Mouse (Mus musculus): Measurements from ENCODE around the gene Kctd15. TPM values are rescaled to one million over a fixed set of nuclear protein-coding genes. Genes with fewer than 3 reads are reported as not detected.

The Kctd15 gene
- polyA plus RNA-seq, 1 experiment from 2014 or later = 18.5 TPM

- no peaks in the 10 kb centered on the region for H3K9me3 ChIP-seq (replicated peaks; ENCODE audit: control insufficient read depth, low read length)
- 78% methylated on average over 11 of the region's 11 CpGs for WGBS
- H3K9ac ChIP-seq (ENCODE audit: low read length) = no peak overlapping the region
- no peaks in the 10 kb centered on the region for H3K27me3 ChIP-seq (ENCODE audit: control insufficient read depth, insufficient read depth, low read length)
- H3K27ac ChIP-seq (ENCODE audit: low read length) = no peak overlapping the region
- no peak overlapping the region for H3K4me3 ChIP-seq (replicated peaks; ENCODE audit: low read length)
- H3K36me3 ChIP-seq (ENCODE audit: control insufficient read depth, insufficient read depth, low read length) = no peaks in the 10 kb centered on the region
- no peak for ATAC-seq (ENCODE audit: insufficient read depth, low FRiP score)
- no peak overlapping the region for H3K4me2 ChIP-seq (ENCODE audit: low read depth, low read length)
- H3K4me1 ChIP-seq (ENCODE audit: control insufficient read depth, insufficient read depth, low read length) = no peaks in the 10 kb centered on the region
These were observed 38.2 kb downstream of the Kctd15 start for GRCm38 (mm10) chr7:34618141-34618890.

GRCm38 (mm10) chr7:34616275-34616674, 40.3 kb downstream of the Kctd15 start:
- Histone ChIP-seq H3K4me2 (ENCODE audit: low read depth, low read length) (no peak overlapping the region), H3K9me3 (replicated peaks; ENCODE audit: control insufficient read depth, low read length) (no peaks in the 10 kb centered on the region), H3K4me1 (ENCODE audit: control insufficient read depth, insufficient read depth, low read length) (no peaks in the 10 kb centered on the region), H3K4me3 (replicated peaks; ENCODE audit: low read length) (no peak overlapping the region), H3K27me3 (ENCODE audit: control insufficient read depth, insufficient read depth, low read length) (no peaks in the 10 kb centered on the region), H3K36me3 (ENCODE audit: control insufficient read depth, insufficient read depth, low read length) (no peaks in the 10 kb centered on the region), H3K9ac (ENCODE audit: low read length) (no peak overlapping the region), H3K27ac (ENCODE audit: low read length) (no peak overlapping the region)
- no peak for ATAC-seq (ENCODE audit: insufficient read depth, low FRiP score)
- WGBS = 92% methylated on average over 2 of the region's 2 CpGs

- WGBS = 72% methylated on average over 6 of the region's 6 CpGs
- Histone ChIP-seq H3K4me2 (ENCODE audit: low read depth, low read length) (no peak overlapping the region), H3K27me3 (ENCODE audit: control insufficient read depth, insufficient read depth, low read length) (no peaks in the 10 kb centered on the region), H3K36me3 (ENCODE audit: control insufficient read depth, insufficient read depth, low read length) (no peaks in the 10 kb centered on the region), H3K4me3 (replicated peaks; ENCODE audit: low read length) (no peak overlapping the region), H3K4me1 (ENCODE audit: control insufficient read depth, insufficient read depth, low read length) (peaks cover 5% of the 10 kb centered on the region; the same call in 1 of the 2 replicates), H3K9ac (ENCODE audit: low read length) (no peak overlapping the region), H3K27ac (ENCODE audit: low read length) (no peak overlapping the region), H3K9me3 (replicated peaks; ENCODE audit: control insufficient read depth, low read length) (no peaks in the 10 kb centered on the region)
- no peak for ATAC-seq (ENCODE audit: insufficient read depth, low FRiP score)
These were observed 46.1 kb downstream of the Kctd15 start for GRCm38 (mm10) chr7:34610445-34610844.

- ATAC-seq (ENCODE audit: insufficient read depth, low FRiP score) = no peak
- H3K4me2 ChIP-seq (ENCODE audit: low read depth, low read length) = no peak overlapping the region
- H3K27me3 ChIP-seq (ENCODE audit: control insufficient read depth, insufficient read depth, low read length) = no peaks in the 10 kb centered on the region
- no peak overlapping the region for H3K4me3 ChIP-seq (replicated peaks; ENCODE audit: low read length)
- 74% methylated on average over 5 of the region's 5 CpGs for WGBS
- H3K36me3 ChIP-seq (ENCODE audit: control insufficient read depth, insufficient read depth, low read length) = no peaks in the 10 kb centered on the region
- no peak overlapping the region for H3K27ac ChIP-seq (ENCODE audit: low read length)
- H3K9me3 ChIP-seq (replicated peaks; ENCODE audit: control insufficient read depth, low read length) = no peaks in the 10 kb centered on the region
- no peak overlapping the region for H3K9ac ChIP-seq (ENCODE audit: low read length)
- H3K4me1 ChIP-seq (ENCODE audit: control insufficient read depth, insufficient read depth, low read length) = peaks cover 5% of the 10 kb centered on the region; the same call in 1 of the 2 replicates
These were observed 49.1 kb downstream of the Kctd15 start for GRCm38 (mm10) chr7:34607334-34607970.

DNA sequence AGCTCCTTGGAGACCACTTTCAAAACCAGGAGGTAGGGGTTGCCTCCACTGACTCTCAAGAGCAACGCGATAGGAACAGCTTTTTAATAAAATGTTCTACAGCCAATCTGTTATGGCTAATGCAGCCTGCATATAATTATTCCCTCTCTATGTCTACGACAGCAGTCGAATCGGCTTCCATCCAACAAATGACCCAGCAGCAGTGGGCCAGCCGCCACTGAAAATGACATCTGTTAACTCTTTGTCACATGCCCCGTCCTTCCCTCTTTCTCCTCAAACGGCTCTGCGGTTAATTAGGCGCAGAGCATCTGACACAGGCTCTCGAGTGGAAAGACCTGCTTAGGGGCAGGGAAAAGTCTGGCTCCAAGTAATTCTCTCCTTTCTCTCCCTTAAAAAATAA, 49.8 kb downstream of the Kctd15 start:
- no peak overlapping the region for H3K4me3 ChIP-seq (replicated peaks; ENCODE audit: low read length)
- H3K4me1 ChIP-seq (ENCODE audit: control insufficient read depth, insufficient read depth, low read length) = peaks cover 5% of the 10 kb centered on the region; the same call in 1 of the 2 replicates
- no peak overlapping the region for H3K9ac ChIP-seq (ENCODE audit: low read length)
- no peak for ATAC-seq (ENCODE audit: insufficient read depth, low FRiP score)
- H3K27ac ChIP-seq (ENCODE audit: low read length) = no peak overlapping the region
- H3K9me3 ChIP-seq (replicated peaks; ENCODE audit: control insufficient read depth, low read length) = no peaks in the 10 kb centered on the region
- no peaks in the 10 kb centered on the region for H3K36me3 ChIP-seq (ENCODE audit: control insufficient read depth, insufficient read depth, low read length)
- no peaks in the 10 kb centered on the region for H3K27me3 ChIP-seq (ENCODE audit: control insufficient read depth, insufficient read depth, low read length)
- H3K4me2 ChIP-seq (ENCODE audit: low read depth, low read length) = no peak overlapping the region
- WGBS = 31% methylated on average over 11 of the region's 11 CpGs

- ATAC-seq (ENCODE audit: insufficient read depth, low FRiP score) = no peak
- H3K9ac ChIP-seq (ENCODE audit: low read length) = 0 out of 2 replicates have a peak overlapping the region, but pooled peaks have one; percentile 31
- H3K27ac ChIP-seq (ENCODE audit: low read length) = no peak overlapping the region
- peaks cover 5% of the 10 kb centered on the region; the same call in 1 of the 2 replicates for H3K4me1 ChIP-seq (ENCODE audit: control insufficient read depth, insufficient read depth, low read length)
- no peaks in the 10 kb centered on the region for H3K27me3 ChIP-seq (ENCODE audit: control insufficient read depth, insufficient read depth, low read length)
- H3K4me2 ChIP-seq (ENCODE audit: low read depth, low read length) = no peak overlapping the region
- no peak overlapping the region for H3K4me3 ChIP-seq (replicated peaks; ENCODE audit: low read length)
- no peaks in the 10 kb centered on the region for H3K36me3 ChIP-seq (ENCODE audit: control insufficient read depth, insufficient read depth, low read length)
- WGBS = 35% methylated on average over 15 of the region's 15 CpGs
- no peaks in the 10 kb centered on the region for H3K9me3 ChIP-seq (replicated peaks; ENCODE audit: control insufficient read depth, low read length)
These were observed 50.5 kb downstream of the Kctd15 start for GRCm38 (mm10) chr7:34606051-34606450.

DNA sequence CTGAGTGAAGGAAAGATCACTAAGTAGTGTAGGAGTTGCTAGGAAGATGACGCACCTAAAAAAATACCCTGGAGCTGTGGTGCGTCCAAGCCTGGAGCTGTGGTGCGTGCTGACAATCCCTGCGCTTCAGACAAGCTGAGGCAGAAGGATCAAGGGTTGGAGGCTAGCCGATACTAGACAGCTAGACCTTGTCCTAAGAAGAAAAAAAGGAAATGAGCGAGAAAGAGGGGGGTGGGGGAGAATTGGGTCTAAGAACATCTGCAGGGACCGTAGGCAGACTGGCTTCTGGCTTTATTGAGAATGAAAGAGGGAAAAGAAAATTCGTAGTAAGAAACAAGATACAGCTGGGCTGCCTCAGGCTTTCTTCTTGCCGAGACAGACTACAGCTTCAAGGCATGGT, 58.0 kb downstream of the Kctd15 start:
- Histone ChIP-seq H3K36me3 (ENCODE audit: control insufficient read depth, insufficient read depth, low read length) (no peaks in the 10 kb centered on the region), H3K4me3 (replicated peaks; ENCODE audit: low read length) (no peak overlapping the region), H3K27me3 (ENCODE audit: control insufficient read depth, insufficient read depth, low read length) (no peaks in the 10 kb centered on the region), H3K4me1 (ENCODE audit: control insufficient read depth, insufficient read depth, low read length) (peaks cover 5% of the 10 kb centered on the region; the same call in 1 of the 2 replicates), H3K9me3 (replicated peaks; ENCODE audit: control insufficient read depth, low read length) (no peaks in the 10 kb centered on the region), H3K27ac (ENCODE audit: low read length) (no peak overlapping the region), H3K4me2 (ENCODE audit: low read depth, low read length) (no peak overlapping the region), H3K9ac (ENCODE audit: low read length) (no peak overlapping the region)
- 43% methylated on average over 9 of the region's 9 CpGs for WGBS
- ATAC-seq (ENCODE audit: insufficient read depth, low FRiP score) = peak; percentile 13; the same call in 1 of the 2 replicates

- Histone ChIP-seq H3K4me3 (replicated peaks; ENCODE audit: low read length) (no peak overlapping the region), H3K4me1 (ENCODE audit: control insufficient read depth, insufficient read depth, low read length) (peaks cover 5% of the 10 kb centered on the region; the same call in 1 of the 2 replicates), H3K9ac (ENCODE audit: low read length) (no peak overlapping the region), H3K27me3 (ENCODE audit: control insufficient read depth, insufficient read depth, low read length) (no peaks in the 10 kb centered on the region), H3K36me3 (ENCODE audit: control insufficient read depth, insufficient read depth, low read length) (no peaks in the 10 kb centered on the region), H3K4me2 (ENCODE audit: low read depth, low read length) (no peak overlapping the region), H3K9me3 (replicated peaks; ENCODE audit: control insufficient read depth, low read length) (no peaks in the 10 kb centered on the region), H3K27ac (ENCODE audit: low read length) (no peak overlapping the region)
- ATAC-seq (ENCODE audit: insufficient read depth, low FRiP score) = no peak
- WGBS = 77% methylated on average over 9 of the region's 9 CpGs
These were observed 58.5 kb downstream of the Kctd15 start for GRCm38 (mm10) chr7:34597986-34598385.

DNA sequence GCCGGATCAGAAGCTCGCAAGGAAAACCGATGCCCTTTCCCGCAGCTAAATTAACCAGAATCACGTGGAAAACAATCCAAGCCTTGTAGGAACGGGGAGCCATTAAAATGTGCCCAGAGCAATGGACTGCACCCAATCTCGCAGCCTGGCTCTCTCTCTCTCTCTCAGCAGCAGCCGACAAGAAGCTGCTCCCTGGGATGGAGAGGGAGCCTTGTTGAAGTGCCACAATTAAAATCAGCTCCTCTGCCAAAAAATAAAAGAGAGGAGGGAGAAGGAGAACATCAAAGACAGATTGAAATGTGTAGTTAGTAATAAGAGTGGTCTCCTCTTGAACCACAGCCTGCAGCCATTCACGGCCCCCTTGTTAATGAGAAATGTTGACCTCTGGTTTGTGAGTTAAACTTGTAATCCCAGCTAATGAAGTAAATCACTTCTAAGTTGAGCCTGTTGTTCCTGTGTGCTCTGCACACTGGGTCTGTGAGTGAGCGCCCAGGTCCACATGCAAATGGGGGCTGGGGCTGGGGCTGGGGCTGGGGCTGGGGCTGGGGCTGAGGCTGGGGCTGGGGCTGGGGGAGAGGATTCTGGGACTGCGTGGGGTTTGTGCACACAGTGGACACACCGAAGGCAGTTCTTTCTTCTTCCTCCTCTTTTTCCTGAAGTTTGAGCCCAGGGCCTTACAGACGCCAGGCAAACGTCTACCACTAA, 59.8 kb downstream of the Kctd15 start:
- H3K36me3 ChIP-seq (ENCODE audit: control insufficient read depth, insufficient read depth, low read length) = no peaks in the 10 kb centered on the region
- no peak overlapping the region for H3K4me2 ChIP-seq (ENCODE audit: low read depth, low read length)
- H3K9ac ChIP-seq (ENCODE audit: low read length) = no peak overlapping the region
- H3K27ac ChIP-seq (ENCODE audit: low read length) = no peak overlapping the region
- no peak for ATAC-seq (ENCODE audit: insufficient read depth, low FRiP score)
- no peaks in the 10 kb centered on the region for H3K9me3 ChIP-seq (replicated peaks; ENCODE audit: control insufficient read depth, low read length)
- peaks cover 5% of the 10 kb centered on the region; the same call in 1 of the 2 replicates for H3K4me1 ChIP-seq (ENCODE audit: control insufficient read depth, insufficient read depth, low read length)
- 59% methylated on average over 14 of the region's 14 CpGs for WGBS
- H3K4me3 ChIP-seq (replicated peaks; ENCODE audit: low read length) = no peak overlapping the region
- H3K27me3 ChIP-seq (ENCODE audit: control insufficient read depth, insufficient read depth, low read length) = no peaks in the 10 kb centered on the region

All from stomach, embryonic 16.5 days (tissue).